Mouse (Mus musculus) hindbrain, embryonic 15.5 days (tissue): ENCODE measurements around the gene Urah. TPM values are rescaled to one million over a fixed set of nuclear protein-coding genes. Genes with fewer than 3 reads are reported as not detected.

Experiments used
- ATAC-seq: fragments of 200-750 bp; cut with Nextera tagmentation; 2 replicates; pipeline ENCODE4 v1.8.0; 2017; ENCODE audit warnings: low read depth, moderate number of reproducible peaks, moderate TSS enrichment; ENCODE audit not compliant: low FRiP score
- H3K27ac ChIP-seq: fragments of 300-500 bp; sonication (generic); replicated peaks from 2 replicates; pipeline ENCODE4 v1.5.1; 2015; ENCODE audit warnings: mild to moderate bottlenecking, inconsistent platforms
- H3K27me3 ChIP-seq: fragments of 300-500 bp; sonication (generic); 2 replicates; pipeline ENCODE4 v1.6.1; 2015; ENCODE audit warnings: control low read depth, inconsistent platforms
- H3K36me3 ChIP-seq: fragments of 300-500 bp; sonication (generic); 2 replicates; pipeline ENCODE4 v1.6.1; 2015; ENCODE audit warnings: control low read depth, inconsistent platforms
- H3K4me1 ChIP-seq: fragments of 300-500 bp; sonication (generic); replicated peaks from 2 replicates; pipeline ENCODE4 v1.6.1; 2015; ENCODE audit warnings: control low read depth, inconsistent platforms
- H3K4me2 ChIP-seq: fragments of 300-500 bp; sonication (generic); 2 replicates; pipeline ENCODE4 v1.6.1; 2015; ENCODE audit warnings: moderate library complexity, mild to moderate bottlenecking, inconsistent platforms
- H3K4me3 ChIP-seq: fragments of 300-500 bp; sonication (generic); 2 replicates; pipeline ENCODE4 v1.5.1; 2015; ENCODE audit warnings: mild to moderate bottlenecking, inconsistent platforms
- H3K9ac ChIP-seq: fragments of 300-500 bp; sonication (generic); 2 replicates; pipeline ENCODE4 v1.6.1; 2015; ENCODE audit warnings: inconsistent platforms
- H3K9me3 ChIP-seq: fragments of 300-500 bp; sonication (generic); 2 replicates; pipeline ENCODE4 v1.6.1; 2016; ENCODE audit warnings: control low read depth, inconsistent platforms
- WGBS: fragments of 180-500 bp; shearing (Covaris S2); methylation state at CpG from one replicate; pipeline ENCODE4 v1.1.7; 2015; 5-methylcytosine and 5-hydroxymethylcytosine counted together
- polyA plus RNA-seq: library from polyadenylated mRNA; unstranded; fragments of >200 nt; fragmentation: Nextera tagmentation; extraction: Ambion mirVana; gene quantifications from 2 replicates; pipeline ENCODE4 v1.2.1, GENCODE M21; 2015

Urah gene
- polyA plus RNA-seq, 1 experiment from 2014 or later: 0.25 TPM

- Histone ChIP-seq H3K36me3 (peaks cover 46% of the 10 kb centered on the region), H3K27me3 (no peaks in the 10 kb centered on the region), H3K4me1 (peaks cover 36% of the 10 kb centered on the region), H3K4me3 (peak within 1 kb of the TSS; percentile 90), H3K9ac (peak within 1 kb of the TSS; percentile 90), H3K9me3 (no peaks in the 10 kb centered on the region), H3K4me2 (peak within 1 kb of the TSS; percentile 80), H3K27ac (peak within 1 kb of the TSS; percentile 93)
- 38% methylated on average over 40 of the region's 40 CpGs for WGBS
- ATAC-seq: peak; percentile 54
Measured at GRCm38 (mm10) chr7:140857550-140858505, 23.0 kb downstream of the Urah start, which contains the start of gene Bet1l. Bet1l (minus strand) TSS chr7:140857577.

DNA sequence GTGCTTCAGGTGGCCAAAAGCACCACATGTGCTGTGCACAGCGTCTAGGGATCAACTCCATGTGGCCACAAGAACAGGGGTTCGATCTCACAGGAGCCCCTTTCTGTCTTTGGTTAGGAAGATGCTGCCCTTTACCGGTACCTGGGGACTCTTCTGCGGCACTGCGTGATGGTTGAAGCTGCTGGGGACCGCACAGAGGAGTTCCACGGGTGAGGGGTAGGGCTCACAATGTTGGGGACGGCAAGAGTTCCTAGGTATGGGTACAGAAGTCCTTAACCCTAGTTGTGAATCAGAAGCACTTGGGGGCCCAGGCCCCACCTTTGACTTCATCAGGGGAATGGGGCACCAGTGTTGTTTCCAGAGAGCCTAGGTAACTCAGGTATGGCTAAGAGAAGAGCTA is 23.9 kb downstream of the Urah start:
- Histone ChIP-seq H3K9ac (peak overlapping the region; percentile 90), H3K4me2 (peak overlapping the region; percentile 80), H3K27me3 (no peaks in the 10 kb centered on the region), H3K36me3 (peaks cover 46% of the 10 kb centered on the region), H3K9me3 (no peaks in the 10 kb centered on the region), H3K4me3 (peak overlapping the region; percentile 90), H3K27ac (no peak overlapping the region), H3K4me1 (peaks cover 36% of the 10 kb centered on the region)
- WGBS: 95% methylated on average over 8 of the region's 8 CpGs
- ATAC-seq: no peak

GRCm38 (mm10) chr7:140859997-140860396 is 25.2 kb downstream of the Urah start:
- Histone ChIP-seq H3K4me3 (no peak overlapping the region), H3K27me3 (no peaks in the 10 kb centered on the region), H3K36me3 (peaks cover 46% of the 10 kb centered on the region), H3K4me2 (no peak overlapping the region), H3K9me3 (no peaks in the 10 kb centered on the region), H3K9ac (no peak overlapping the region), H3K4me1 (peaks cover 34% of the 10 kb centered on the region), H3K27ac (no peak overlapping the region)
- WGBS: 68% methylated on average over 6 of the region's 6 CpGs
- ATAC-seq: no peak

- H3K4me2 ChIP-seq: no peak overlapping the region
- no peaks in the 10 kb centered on the region for H3K27me3 ChIP-seq
- no peak overlapping the region for H3K4me3 ChIP-seq
- no peak overlapping the region for H3K9ac ChIP-seq
- peaks cover 27% of the 10 kb centered on the region for H3K4me1 ChIP-seq
- 94% methylated on average over 5 of the region's 5 CpGs for WGBS
- no peak overlapping the region for H3K27ac ChIP-seq
- no peaks in the 10 kb centered on the region for H3K9me3 ChIP-seq
- H3K36me3 ChIP-seq: peaks cover 46% of the 10 kb centered on the region
- ATAC-seq: no peak
Measured at GRCm38 (mm10) chr7:140860728-140861127, 25.9 kb downstream of the Urah start.

DNA sequence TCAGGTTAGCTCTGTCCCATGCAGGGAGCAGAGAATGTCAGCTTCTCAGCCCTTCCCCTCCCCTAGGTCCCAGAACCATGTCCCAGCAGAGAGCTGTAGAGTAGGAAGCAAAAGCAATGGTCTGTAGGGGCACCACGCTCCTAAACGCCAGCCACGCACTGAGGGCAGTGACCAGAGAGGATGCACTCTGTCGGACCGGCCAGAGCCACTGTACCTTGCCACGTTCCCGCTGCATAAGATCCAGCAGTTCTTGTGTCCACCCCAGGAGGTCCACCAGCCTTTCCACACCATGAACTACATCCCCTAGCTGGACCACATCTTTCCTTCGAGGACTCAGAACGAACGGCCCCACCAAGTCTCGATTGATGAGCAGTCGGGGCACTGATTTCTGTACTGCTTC is 29.9 kb downstream of the Urah start:
- Histone ChIP-seq H3K4me2 (no peak overlapping the region), H3K27me3 (no peaks in the 10 kb centered on the region), H3K4me3 (no peak overlapping the region), H3K9me3 (no peaks in the 10 kb centered on the region), H3K9ac (no peak overlapping the region), H3K4me1 (peaks cover 5% of the 10 kb centered on the region; the same call in 1 of the 2 replicates), H3K36me3 (peaks cover 42% of the 10 kb centered on the region), H3K27ac (no peak overlapping the region)
- no peak for ATAC-seq
- 91% methylated on average over 12 of the region's 12 CpGs for WGBS

DNA sequence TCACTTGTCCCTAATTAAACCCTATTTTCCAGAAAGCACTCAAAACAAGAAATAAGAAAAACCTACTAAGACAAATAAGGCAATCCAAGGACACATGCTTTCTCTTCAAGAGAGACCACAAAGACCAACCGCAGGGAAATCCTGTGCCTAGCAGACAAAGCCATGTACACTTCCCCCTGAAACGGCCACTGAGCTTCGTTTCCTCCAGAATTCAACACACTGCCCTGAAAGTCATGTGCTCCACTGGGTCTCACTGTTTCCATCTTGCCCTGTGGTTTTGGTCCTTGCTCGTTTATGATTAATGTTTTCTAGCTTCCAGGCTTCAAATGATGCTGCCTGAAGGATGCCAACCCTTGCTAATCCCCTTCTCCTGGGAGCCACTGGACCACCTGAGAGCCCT is 39.4 kb downstream of the Urah start:
- no peaks in the 10 kb centered on the region for H3K27me3 ChIP-seq
- peaks cover 5% of the 10 kb centered on the region; the same call in 1 of the 2 replicates for H3K36me3 ChIP-seq
- H3K9me3 ChIP-seq: no peaks in the 10 kb centered on the region
- no peak overlapping the region for H3K9ac ChIP-seq
- no peaks in the 10 kb centered on the region for H3K4me1 ChIP-seq
- WGBS: 90% methylated on average over 4 of the region's 4 CpGs
- no peak overlapping the region for H3K4me2 ChIP-seq
- no peak overlapping the region for H3K4me3 ChIP-seq
- no peak overlapping the region for H3K27ac ChIP-seq
- no peak for ATAC-seq

GRCm38 (mm10) chr7:140877364-140877763 is 42.5 kb downstream of the Urah start:
- Histone ChIP-seq H3K36me3 (peaks cover 5% of the 10 kb centered on the region; the same call in 1 of the 2 replicates), H3K4me1 (peaks cover 9% of the 10 kb centered on the region), H3K9ac (no peak overlapping the region), H3K27me3 (no peaks in the 10 kb centered on the region), H3K4me2 (no peak overlapping the region), H3K27ac (no peak overlapping the region), H3K9me3 (no peaks in the 10 kb centered on the region), H3K4me3 (no peak overlapping the region)
- no peak for ATAC-seq
- WGBS: 92% methylated on average over 6 of the region's 6 CpGs

DNA sequence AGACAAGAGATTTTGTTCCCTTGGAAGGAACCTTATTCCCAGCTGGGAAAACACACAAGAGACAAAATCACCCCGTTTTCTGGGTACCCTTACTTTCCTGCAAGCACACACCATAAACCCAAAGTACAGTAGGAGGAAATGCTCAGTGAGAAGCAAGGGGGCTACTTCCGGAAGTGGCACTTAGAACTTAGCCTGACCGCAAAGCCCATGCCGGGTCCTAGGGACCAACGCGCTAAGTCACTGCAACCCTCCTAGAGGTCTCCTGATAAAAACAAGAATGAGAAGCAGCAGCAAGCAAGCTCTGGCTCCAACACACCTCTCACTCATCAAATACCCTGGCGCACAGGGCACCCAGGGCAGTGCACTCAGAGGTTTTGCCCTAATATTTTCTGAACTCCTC is 44.5 kb downstream of the Urah start:
- no peak overlapping the region for H3K9ac ChIP-seq
- no peak for ATAC-seq
- peaks cover 5% of the 10 kb centered on the region; the same call in 1 of the 2 replicates for H3K36me3 ChIP-seq
- no peak overlapping the region for H3K4me2 ChIP-seq
- H3K27me3 ChIP-seq: no peaks in the 10 kb centered on the region
- no peaks in the 10 kb centered on the region for H3K9me3 ChIP-seq
- 91% methylated on average over 7 of the region's 7 CpGs for WGBS
- H3K27ac ChIP-seq: no peak overlapping the region
- H3K4me1 ChIP-seq: peaks cover 19% of the 10 kb centered on the region
- H3K4me3 ChIP-seq: no peak overlapping the region

DNA sequence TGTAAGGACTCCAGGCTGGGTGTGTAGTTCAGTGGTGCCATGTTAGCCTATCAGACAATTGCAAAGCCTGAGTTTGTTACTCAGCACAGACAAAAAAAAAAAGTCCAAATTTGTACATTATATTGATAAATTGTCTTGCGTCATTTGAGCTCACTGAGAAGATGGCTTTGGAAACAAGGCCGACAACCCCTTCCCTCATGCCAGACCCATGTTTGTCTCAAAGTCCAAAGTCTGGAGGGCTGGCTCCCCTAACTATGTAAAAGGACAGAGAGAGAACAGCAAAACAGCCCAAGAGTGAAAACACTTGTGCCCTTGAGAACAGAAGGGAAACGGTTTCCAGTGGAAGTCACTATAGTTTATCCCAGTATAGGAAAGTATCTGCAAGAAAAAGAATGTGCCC is 45.6 kb downstream of the Urah start:
- Histone ChIP-seq H3K4me3 (no peak overlapping the region), H3K4me2 (peak overlapping the region; percentile 61), H3K9me3 (no peaks in the 10 kb centered on the region), H3K27me3 (no peaks in the 10 kb centered on the region), H3K36me3 (peaks cover 5% of the 10 kb centered on the region; the same call in 1 of the 2 replicates), H3K27ac (no peak overlapping the region), H3K4me1 (peaks cover 19% of the 10 kb centered on the region), H3K9ac (no peak overlapping the region)
- 90% methylated on average over 3 of the region's 3 CpGs for WGBS
- ATAC-seq: no peak

DNA sequence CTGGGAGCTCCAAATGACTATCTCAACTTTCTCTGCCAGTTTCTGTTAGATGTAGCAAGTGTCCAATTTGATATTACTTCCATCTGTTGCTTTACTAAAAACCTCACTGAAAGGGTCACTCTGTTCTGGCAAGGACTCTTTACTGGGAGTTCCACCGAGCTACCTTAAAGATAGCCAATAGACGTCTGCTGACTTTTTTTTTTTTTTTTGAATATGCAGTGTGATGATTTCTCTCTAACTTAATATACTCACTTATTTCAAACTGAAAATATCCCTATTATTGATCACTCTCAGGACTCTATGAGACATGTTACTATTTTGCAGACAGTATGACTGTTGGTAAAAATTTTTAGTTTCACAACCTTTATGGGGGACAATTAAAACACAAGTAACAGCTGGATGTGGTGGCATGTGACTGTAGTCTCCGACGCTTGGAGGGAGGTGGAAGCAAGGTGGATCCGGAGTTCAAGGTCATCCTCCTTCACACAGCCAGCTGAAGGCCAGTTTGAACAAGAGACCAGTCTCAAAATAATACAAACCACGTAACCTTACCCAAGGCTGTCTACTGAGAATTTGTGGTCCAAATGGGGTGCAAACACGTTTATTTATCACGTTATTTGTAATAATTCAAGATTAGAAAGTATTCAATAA is 46.2 kb downstream of the Urah start:
- 26% methylated on average over 8 of the region's 8 CpGs for WGBS
- peak overlapping the region; percentile 62 for H3K4me3 ChIP-seq
- H3K4me2 ChIP-seq: peak overlapping the region; percentile 61
- peaks cover 2% of the 10 kb centered on the region; the same call in 1 of the 2 replicates for H3K36me3 ChIP-seq
- H3K27ac ChIP-seq: peak overlapping the region; percentile 86
- ATAC-seq: no peak
- peak overlapping the region; percentile 65 for H3K9ac ChIP-seq
- no peaks in the 10 kb centered on the region for H3K27me3 ChIP-seq
- peaks cover 19% of the 10 kb centered on the region for H3K4me1 ChIP-seq
- H3K9me3 ChIP-seq: no peaks in the 10 kb centered on the region

DNA sequence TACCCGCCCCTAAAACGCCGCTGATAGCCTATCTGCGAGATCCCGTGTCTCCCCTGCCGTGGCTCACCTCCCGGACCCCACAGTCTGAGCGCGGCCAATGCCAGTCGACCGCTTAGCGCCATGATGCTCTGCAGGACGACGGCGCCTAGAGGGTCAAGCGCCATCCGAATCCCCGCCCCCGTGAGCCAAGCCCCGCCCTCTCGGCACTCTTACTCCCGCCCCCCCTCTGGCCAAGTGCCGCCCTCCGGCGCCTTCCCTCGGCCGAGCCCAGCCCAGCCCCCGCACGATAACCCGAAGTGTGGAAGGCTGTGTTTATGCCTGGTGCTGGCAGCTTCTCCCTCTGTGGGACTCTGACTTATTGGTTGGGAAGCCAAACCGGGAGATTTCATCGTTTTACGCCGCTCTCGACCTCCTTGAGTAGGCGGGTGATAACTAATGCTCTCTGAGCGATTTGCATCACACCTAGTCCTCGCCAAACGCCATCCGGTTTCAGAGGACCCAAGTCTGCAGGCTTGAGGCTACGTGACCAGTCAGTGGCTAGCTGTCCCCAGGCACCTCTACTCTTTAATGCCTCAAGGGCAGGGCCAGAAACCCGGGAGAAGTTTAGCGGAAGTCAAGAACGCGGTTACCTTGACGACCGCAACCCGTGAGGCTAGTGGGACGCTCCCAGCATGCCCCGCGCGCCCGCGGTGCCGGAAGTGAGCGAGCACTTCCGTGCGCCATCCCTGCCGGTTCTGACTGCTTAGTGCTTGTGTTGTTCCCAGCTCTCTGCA is 47.1 kb downstream of the Urah start, which contains the start of the genes Psmd13 and Sirt3:
Psmd13 (plus strand) TSS at position 273 of the 773 bp plus-strand sequence.
Sirt3 (minus strand) TSS at position 614 of the 773 bp plus-strand sequence.
- H3K27me3 ChIP-seq: no peaks in the 10 kb centered on the region
- under 1% methylated on average over 59 of the region's 59 CpGs for WGBS
- peak within 1 kb of the TSS; percentile 62 for H3K4me3 ChIP-seq
- H3K9me3 ChIP-seq: no peaks in the 10 kb centered on the region
- peak within 1 kb of the TSS; percentile 86 for H3K27ac ChIP-seq
- H3K9ac ChIP-seq: peak within 1 kb of the TSS; percentile 69
- peak within 1 kb of the TSS; percentile 61 for H3K4me2 ChIP-seq
- peak; percentile 95 for ATAC-seq
- peaks cover 9% of the 10 kb centered on the region; the same call in 1 of the 2 replicates for H3K36me3 ChIP-seq
- peaks cover 19% of the 10 kb centered on the region for H3K4me1 ChIP-seq
